ENCODE assay signal across 8 mouse cellular contexts in genomic region chr10:125786880-125787337, GRCm38 (mm10).
A peak's percentile ranks its signal among the peaks of the same experiment; 100 is the strongest.
DNase-seq lines count a peak whose midpoint lies in the region; ATAC-seq lines count a peak whose summit lies in the region.

No protein-coding gene starts in this region.

- H3K27ac ChIP-seq in heart, embryonic 13.5 days (replicated peaks) = peak overlapping the region; percentile 33
- H3K27ac ChIP-seq in forebrain, embryonic 14.5 days (ENCODE audit: low read depth, low read length) = no peak overlapping the region
- H3K27ac ChIP-seq in liver, embryonic 11.5 days (ENCODE audit: low read depth, low read length) = no peak overlapping the region; the same call in 1 of the 2 replicates
- peak overlapping the region; percentile 83 for H3K27ac ChIP-seq in stomach, embryonic 15.5 days

- WGBS in heart, embryonic 13.5 days = 1% methylated on average over 17 of the region's 17 CpGs
- under 1% methylated on average over 17 of the region's 17 CpGs for WGBS in forebrain, embryonic 14.5 days
- WGBS in liver, embryonic 11.5 days = 11% methylated on average over 17 of the region's 17 CpGs
- WGBS in stomach, embryonic 15.5 days = 2% methylated on average over 17 of the region's 17 CpGs

- no peak for DNase-seq in heart, postnatal 14 days
- DNase-seq in cerebellum, postnatal 25 days = peak; percentile 16 to 41
- peak; percentile 77 for DNase-seq in forebrain, embryonic 14.5 days (ENCODE audit: low spot score)
- DNase-seq in liver, embryonic 11.5 days (ENCODE audit: low spot score) = peak; percentile 37
- no peak for DNase-seq in frontal cortex, postnatal 25 days (ENCODE audit: low spot score in 2 of 2)
- no peak for DNase-seq in thymus, postnatal 25 days

- no peak for ATAC-seq in heart, embryonic 13.5 days (ENCODE audit: extremely low read depth, insufficient number of reproducible peaks, low FRiP score, low TSS enrichment)
- peak; percentile 77 for ATAC-seq in forebrain, embryonic 14.5 days
- ATAC-seq in liver, embryonic 11.5 days (replicated peaks; ENCODE audit: low FRiP score) = peak; percentile 36; the same call in 1 of the 2 replicates
- peak; percentile 67; the same call in 1 of the 2 replicates for ATAC-seq in stomach, embryonic 15.5 days (ENCODE audit: insufficient read depth, low FRiP score, low read depth)

- H3K9ac ChIP-seq in heart, embryonic 13.5 days = peak overlapping the region; percentile 51
- H3K9ac ChIP-seq in forebrain, embryonic 14.5 days (ENCODE audit: low read length) = peak overlapping the region; percentile 44
- no peak overlapping the region for H3K9ac ChIP-seq in liver, embryonic 11.5 days (ENCODE audit: low read depth, low read length)
- H3K9ac ChIP-seq in stomach, embryonic 15.5 days = no peak overlapping the region

- intact Hi-C loops in heart, postnatal 14 days (cut with DNase I) = loop anchor here (2.0 kb wide), 1 partner anchor 208 kb away; no protein-coding TSS in a partner anchor

- H3K4me1 ChIP-seq in heart, embryonic 13.5 days = peaks cover 23% of the 10 kb centered on the region
- H3K4me1 ChIP-seq in forebrain, embryonic 14.5 days (ENCODE audit: control insufficient read depth, insufficient read depth, low read length) = peaks cover 19% of the 10 kb centered on the region
- peaks cover 11% of the 10 kb centered on the region for H3K4me1 ChIP-seq in liver, embryonic 11.5 days (replicated peaks; ENCODE audit: control insufficient read depth, insufficient read depth, low read length)
- peaks cover 13% of the 10 kb centered on the region for H3K4me1 ChIP-seq in stomach, embryonic 15.5 days

- H3K36me3 ChIP-seq in heart, embryonic 13.5 days = no peaks in the 10 kb centered on the region
- H3K36me3 ChIP-seq in forebrain, embryonic 14.5 days (ENCODE audit: control insufficient read depth, insufficient read depth, low read length) = no peaks in the 10 kb centered on the region
- no peaks in the 10 kb centered on the region for H3K36me3 ChIP-seq in liver, embryonic 11.5 days (ENCODE audit: control insufficient read depth, insufficient read depth, low read length)
- H3K36me3 ChIP-seq in stomach, embryonic 15.5 days = no peaks in the 10 kb centered on the region

- peaks cover 7% of the 10 kb centered on the region; the same call in 1 of the 2 replicates for H3K27me3 ChIP-seq in heart, embryonic 13.5 days (replicated peaks)
- H3K27me3 ChIP-seq in forebrain, embryonic 14.5 days (replicated peaks; ENCODE audit: control insufficient read depth, insufficient read depth, low read length) = no peaks in the 10 kb centered on the region
- no peaks in the 10 kb centered on the region for H3K27me3 ChIP-seq in liver, embryonic 11.5 days (replicated peaks; ENCODE audit: control insufficient read depth, insufficient read depth, low read length)
- no peaks in the 10 kb centered on the region for H3K27me3 ChIP-seq in stomach, embryonic 15.5 days (replicated peaks)

- H3K9me3 ChIP-seq in heart, embryonic 13.5 days = no peaks in the 10 kb centered on the region
- no peaks in the 10 kb centered on the region for H3K9me3 ChIP-seq in forebrain, embryonic 14.5 days (replicated peaks; ENCODE audit: control insufficient read depth, low read length)
- H3K9me3 ChIP-seq in liver, embryonic 11.5 days (ENCODE audit: control insufficient read depth, low read length) = no peaks in the 10 kb centered on the region; the same call in 1 of the 2 replicates
- H3K9me3 ChIP-seq in stomach, embryonic 15.5 days = no peaks in the 10 kb centered on the region

- peak overlapping the region; percentile 79 for H3K4me2 ChIP-seq in heart, embryonic 13.5 days
- peak overlapping the region; percentile 58 for H3K4me2 ChIP-seq in forebrain, embryonic 14.5 days (ENCODE audit: low read length)
- H3K4me2 ChIP-seq in liver, embryonic 11.5 days = peak overlapping the region; percentile 59
- peak overlapping the region; percentile 53 for H3K4me2 ChIP-seq in stomach, embryonic 15.5 days

- peak overlapping the region; percentile 47 for H3K4me3 ChIP-seq in heart, embryonic 13.5 days
- H3K4me3 ChIP-seq in forebrain, embryonic 14.5 days (ENCODE audit: low read depth, low read length) = peak overlapping the region; percentile 20
- H3K4me3 ChIP-seq in liver, embryonic 11.5 days (ENCODE audit: low read depth, low read length) = peak overlapping the region; percentile 14; the same call in 1 of the 2 replicates
- peak overlapping the region; percentile 29 for H3K4me3 ChIP-seq in stomach, embryonic 15.5 days (replicated peaks)

Comparison
In these comparisons a context has a peak if more than half of its experiments do, and no peak if none do; other contexts are left out.
1. H3K27ac ChIP-seq: peak in heart, embryonic 13.5 days (single experiment) and stomach, embryonic 15.5 days (single experiment); none in forebrain, embryonic 14.5 days (single experiment) and liver, embryonic 11.5 days (single experiment).
2. H3K9ac ChIP-seq: peak in heart, embryonic 13.5 days (single experiment) and forebrain, embryonic 14.5 days (single experiment); none in liver, embryonic 11.5 days (single experiment) and stomach, embryonic 15.5 days (single experiment).
3. DNase-seq: peak in cerebellum, postnatal 25 days (2 of 2), forebrain, embryonic 14.5 days (single experiment) and liver, embryonic 11.5 days (single experiment); none in heart, postnatal 14 days (0 of 2), frontal cortex, postnatal 25 days (0 of 2) and thymus, postnatal 25 days (single experiment).
4. Peak in every context shown above with its lines, with median percentiles within 50 percentile points of each other: H3K4me2 ChIP-seq and H3K4me3 ChIP-seq.